Mouse (Mus musculus) layer of hippocampus, adult 8-10 months (tissue): ENCODE measurements at regions not wholly inside any gene's neighbourhood (a gene's known extent, or its start where the extent isn't known, plus 50 kb on each side); places are given as distances from the start of the nearest gene placed in this dataset.
A peak's percentile ranks its signal among the peaks of the same experiment; 100 is the strongest.

Experiments
- DNase-seq, 2 experiments: peaks; one replicate each; pipeline ENCODE4 v3.0.0; 2022; ENCODE audit warnings: low spot score in 2 of 2

DNA sequence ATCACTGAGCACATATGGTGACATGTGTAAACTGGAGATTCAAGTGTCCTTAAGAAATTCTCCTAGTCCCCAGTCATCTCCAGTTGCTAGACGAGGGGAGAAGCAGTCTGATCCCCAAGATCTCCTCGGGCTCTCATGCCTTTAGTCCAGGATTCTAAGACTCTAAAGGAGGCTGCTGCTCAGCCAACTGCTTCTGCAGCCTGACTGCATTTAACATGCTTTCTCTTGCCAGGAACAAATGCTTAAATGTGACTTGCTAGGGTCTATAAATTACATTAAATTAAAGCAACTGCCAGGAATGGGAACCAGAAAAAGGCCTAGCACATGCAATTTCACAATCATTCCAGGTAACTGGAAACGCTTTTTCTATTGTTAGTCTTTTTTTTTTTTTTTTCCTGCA, 599.8 kb upstream of the Gcfc2 start:
- DNase-seq = no peak

DNA sequence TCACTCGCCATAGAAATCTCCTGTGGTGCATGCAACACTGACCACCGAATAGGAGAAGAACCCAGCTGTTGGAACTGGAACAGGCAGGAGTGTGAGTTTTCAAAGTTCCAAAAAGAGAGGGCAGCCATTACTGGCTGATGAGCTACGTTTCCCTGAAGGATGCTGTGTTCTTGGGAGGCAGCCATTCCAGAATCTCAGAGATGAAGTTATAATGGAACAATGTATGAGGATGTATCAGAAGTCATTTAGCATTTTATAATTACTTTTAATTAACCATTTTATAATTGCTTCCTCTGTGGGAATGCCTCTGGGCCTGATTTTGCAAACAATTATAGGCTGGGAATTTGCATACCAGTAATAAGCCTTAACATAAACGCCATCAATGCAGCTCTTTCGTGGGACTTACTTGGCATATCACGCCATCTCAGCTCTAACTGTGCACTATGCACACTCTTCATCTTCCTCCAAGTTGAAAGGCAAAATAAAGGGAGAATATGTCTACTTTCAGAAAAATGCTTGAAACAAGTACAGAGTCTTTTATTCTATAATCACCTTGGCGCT, 559.4 kb upstream of the Gcfc2 start:
- DNase-seq = no peak

GRCm38 (mm10) chr6:81388484-81388883, 535.0 kb upstream of the Gcfc2 start:
- DNase-seq = no peak

DNA sequence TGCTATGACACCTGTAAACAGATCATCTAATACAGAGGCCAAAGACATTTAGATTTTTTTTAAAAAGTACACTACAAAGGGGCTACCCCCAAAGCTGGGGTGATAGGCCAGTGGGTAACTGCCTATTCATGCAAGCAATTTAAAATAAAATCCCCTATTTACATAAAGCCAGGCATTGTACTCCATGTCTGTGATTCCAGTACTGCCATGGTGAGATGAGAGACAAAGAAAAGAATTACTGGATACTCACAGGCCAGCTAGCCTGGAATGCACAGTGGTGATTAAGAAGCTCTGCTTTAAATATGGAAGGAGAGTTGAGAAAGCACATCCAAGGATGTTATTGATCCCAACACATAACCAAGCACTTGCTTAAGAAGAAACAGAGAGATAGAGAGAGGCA, 520.3 kb upstream of the Gcfc2 start:
- DNase-seq = no peak

GRCm38 (mm10) chr6:81413611-81414010, 509.9 kb upstream of the Gcfc2 start:
- peak; percentile 33 to 75 for DNase-seq

- DNase-seq = no peak
Measured at GRCm38 (mm10) chr6:81434745-81435144, 488.7 kb upstream of the Gcfc2 start.

DNA sequence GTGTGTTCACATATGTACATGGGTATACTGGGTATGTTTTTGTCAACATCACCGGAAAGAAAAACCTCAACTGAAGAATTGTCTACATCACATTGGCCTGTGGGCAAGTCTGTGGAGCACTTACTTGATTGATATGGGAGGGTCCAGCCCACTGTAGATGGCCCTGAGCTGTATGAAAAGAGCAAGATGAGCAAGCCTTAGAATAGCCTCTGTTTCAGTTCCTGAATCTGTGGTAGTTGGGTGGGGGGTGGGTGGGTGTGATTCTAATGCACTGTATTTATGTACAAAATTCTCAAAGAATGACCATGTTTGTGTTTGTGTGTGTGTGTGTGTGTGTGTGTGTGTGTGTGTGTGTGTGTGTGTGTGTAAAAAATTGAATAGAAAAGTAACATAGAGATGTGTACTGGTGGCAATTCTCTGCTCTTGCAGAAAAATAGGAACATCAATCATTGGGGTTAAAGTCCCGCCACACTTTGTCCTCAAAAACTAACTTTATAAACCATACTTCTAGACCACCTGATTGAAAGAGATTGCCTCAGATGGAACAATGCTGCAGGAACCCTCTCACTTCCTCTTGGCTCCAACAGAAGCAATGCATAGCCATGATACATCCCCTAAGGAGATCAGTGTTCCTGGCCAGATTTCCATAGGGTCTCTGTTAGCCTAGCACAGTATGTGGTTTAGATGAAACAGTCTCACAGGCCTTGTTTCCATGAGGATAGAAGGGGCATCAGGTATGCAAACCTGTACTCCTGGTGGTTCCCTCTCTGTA, 484.3 kb upstream of the Gcfc2 start:
- DNase-seq = no peak

DNA sequence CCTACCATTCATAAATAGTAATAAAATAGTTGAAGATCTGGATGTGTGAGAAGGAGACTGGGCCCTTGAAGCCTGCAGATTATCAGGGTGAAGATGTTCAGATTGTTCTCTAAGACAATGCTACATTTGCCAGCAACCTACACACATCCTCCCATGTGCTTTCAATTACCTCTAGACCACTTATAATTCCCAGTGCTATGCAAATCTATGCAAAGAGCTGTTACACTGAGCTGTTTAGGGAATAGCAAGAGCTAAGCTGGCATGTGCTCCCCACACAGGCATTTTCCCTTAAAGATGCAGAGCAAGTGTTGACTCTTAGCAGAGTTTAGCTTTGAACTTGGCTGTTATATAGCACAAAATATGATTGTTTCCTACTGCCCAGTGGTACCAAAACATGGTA, 482.1 kb upstream of the Gcfc2 start:
- no peak for DNase-seq

- DNase-seq = no peak
Measured at GRCm38 (mm10) chr6:81446019-81446800, 477.3 kb upstream of the Gcfc2 start.

- DNase-seq = no peak
Measured at GRCm38 (mm10) chr6:81447701-81448100, 475.8 kb upstream of the Gcfc2 start.

- no peak for DNase-seq
Measured at GRCm38 (mm10) chr6:81448366-81448765, 475.1 kb upstream of the Gcfc2 start.

- DNase-seq = no peak
Measured at GRCm38 (mm10) chr6:81461095-81461494, 462.4 kb upstream of the Gcfc2 start.

- no peak for DNase-seq
Measured at GRCm38 (mm10) chr6:81464442-81464841, 459.0 kb upstream of the Gcfc2 start.

DNA sequence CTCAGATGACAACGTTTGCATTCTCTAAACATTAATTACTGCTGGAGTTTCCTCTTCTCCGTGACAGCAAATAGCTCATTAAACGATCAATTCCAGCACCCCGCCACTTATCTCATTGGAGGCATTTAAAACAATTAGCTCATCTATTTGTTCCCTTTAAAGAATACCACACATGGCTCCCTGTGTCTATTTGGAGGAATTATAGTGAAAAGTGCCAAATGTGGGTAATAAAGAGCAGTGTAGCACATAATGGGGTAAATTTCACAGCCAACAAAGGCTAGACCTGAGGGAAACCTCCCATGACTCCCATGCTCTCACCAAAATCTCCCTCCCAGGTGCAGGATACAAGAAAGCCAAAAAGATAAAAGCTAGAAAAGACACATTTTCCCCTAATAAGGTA, 456.9 kb upstream of the Gcfc2 start:
- no peak for DNase-seq

GRCm38 (mm10) chr6:81471340-81471955, 452.0 kb upstream of the Gcfc2 start:
- DNase-seq = peak; percentile 58 to 59

- no peak for DNase-seq
Measured at GRCm38 (mm10) chr6:81472506-81472905, 451.0 kb upstream of the Gcfc2 start.

- DNase-seq = no peak
Measured at GRCm38 (mm10) chr6:81474786-81475185, 448.7 kb upstream of the Gcfc2 start.

DNA sequence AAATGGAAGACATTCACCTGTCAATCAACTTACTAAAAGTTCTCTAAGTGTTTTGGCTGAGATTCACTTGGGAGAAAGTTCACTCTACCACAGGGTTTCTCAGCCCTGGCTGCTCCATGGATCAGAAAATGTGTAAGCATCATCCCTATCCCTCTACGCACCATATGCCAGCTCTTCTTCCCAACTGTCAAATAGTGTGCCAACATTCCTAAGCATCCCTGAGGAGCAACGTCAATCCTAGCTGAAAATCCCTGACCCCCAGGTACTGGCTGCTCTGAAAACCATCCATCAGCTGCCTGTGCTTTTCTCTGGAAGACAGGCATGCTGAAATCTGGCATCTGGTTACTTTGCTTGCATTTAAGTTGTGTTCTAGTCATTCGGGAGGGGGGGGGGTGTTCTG, 436.5 kb upstream of the Gcfc2 start:
- peak in 1 of 2 experiments; percentile 13 for DNase-seq

DNA sequence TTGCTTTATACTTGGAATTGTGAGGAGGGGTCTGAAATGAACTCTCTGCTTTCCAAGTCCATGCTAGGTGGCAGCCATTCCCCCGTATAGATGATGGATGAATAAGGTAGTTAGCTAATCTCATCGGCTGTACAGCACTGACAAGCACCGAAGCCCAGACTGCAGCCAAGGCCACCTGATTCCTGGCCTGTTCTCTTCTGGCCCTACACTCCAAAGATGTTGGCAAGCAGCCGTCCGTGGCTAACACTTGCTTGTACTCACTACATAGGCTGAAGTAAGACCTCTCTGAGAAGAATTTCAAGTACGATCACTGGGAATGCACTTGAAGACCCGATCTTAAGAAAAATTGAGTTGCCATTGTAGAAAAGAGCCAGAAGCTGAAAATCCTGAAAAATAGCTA, 427.2 kb upstream of the Gcfc2 start:
- no peak for DNase-seq

GRCm38 (mm10) chr6:81517185-81517584, 406.3 kb upstream of the Gcfc2 start:
- DNase-seq = no peak

- DNase-seq = no peak
Measured at GRCm38 (mm10) chr6:81562260-81562659, 361.2 kb upstream of the Gcfc2 start.

DNA sequence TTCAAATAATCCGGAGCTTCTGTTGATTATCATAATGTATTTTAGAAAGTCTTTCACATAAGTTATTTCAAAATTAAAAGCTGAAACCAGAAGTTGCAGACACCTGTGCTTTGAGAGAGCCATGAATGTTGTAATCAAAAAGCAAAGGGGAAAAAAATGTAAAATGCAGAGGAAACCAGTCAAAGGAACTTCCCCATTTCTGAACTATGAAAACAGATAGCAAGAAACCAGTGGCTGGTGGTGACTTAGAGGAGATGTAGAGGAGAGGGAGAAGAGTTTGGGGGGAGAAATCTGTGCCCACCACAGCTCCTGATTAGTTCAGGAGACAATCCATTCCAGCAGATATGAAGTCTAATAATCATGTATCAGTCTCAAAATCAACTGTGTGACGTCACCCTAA, 360.3 kb upstream of the Gcfc2 start:
- no peak for DNase-seq
